Mouse (Mus musculus): Measurements from ENCODE around the gene Olfr1247. TPM values are rescaled to one million over a fixed set of nuclear protein-coding genes. Genes with fewer than 3 reads are reported as not detected.
"Not testable (repeated sequence)": the region's sequence is repeated elsewhere in the genome, so short reads cannot be mapped to it uniquely, and the experiment has no call there.

The Olfr1247 gene
- under 1 TPM in 1 of 2 experiments, not detected in 1; 0.14 TPM for total RNA-seq (2021)

- no peak for DNase-seq (ENCODE audit: low spot score in 2 of 2)
- intact Hi-C loops (cut with DNase I) = no loop called here
These were observed at the start of gene Olfr1247 for GRCm38 (mm10) chr2:89614030-89614429. Gene Olfr1247, minus strand, starts transcription at chr2:89614130.

- intact Hi-C loops (cut with DNase I) = no loop called here
- no peak for DNase-seq (ENCODE audit: low spot score in 2 of 2)
These were observed 47.4 kb upstream of the Olfr1247 start, which contains the start of gene Olfr1250 for GRCm38 (mm10) chr2:89661367-89661766. Gene Olfr1250, minus strand, starts transcription at chr2:89661467.

GRCm38 (mm10) chr2:89634883-89635282 lies 21.0 kb upstream of the Olfr1247 start, which contains the start of gene Olfr1249:
Gene Olfr1249, minus strand, starts transcription at chr2:89634983.
- DNase-seq (ENCODE audit: low spot score in 2 of 2) = no peak

DNA sequence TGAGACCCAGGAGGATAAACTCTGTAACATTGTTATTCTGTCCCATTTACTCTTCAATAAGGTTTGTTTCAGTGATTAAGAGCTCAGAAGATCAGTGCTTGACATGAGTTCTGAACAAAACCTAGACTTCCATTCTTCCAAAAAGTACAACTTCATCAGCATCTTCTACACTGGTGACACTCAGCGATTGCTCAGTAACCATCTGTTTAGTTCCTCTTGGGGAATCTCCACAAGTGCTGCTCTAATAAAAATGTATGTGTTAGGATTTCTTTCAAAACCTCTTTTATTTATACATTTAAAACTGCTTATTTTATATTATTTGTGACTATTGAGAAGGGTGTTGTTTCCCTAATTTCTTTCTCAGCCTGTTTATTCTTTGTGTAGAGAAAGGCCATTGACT lies 4.2 kb upstream of the Olfr1247 start, which contains the start of gene Olfr1248:
Gene Olfr1248, minus strand, starts transcription at position 101 of the 400 bp plus-strand sequence.
- DNase-seq (ENCODE audit: low spot score in 2 of 2); intact Hi-C loops (cut with DNase I): not testable (repeated sequence)

More at GRCm38 (mm10) chr2:89634883-89635282, 21.0 kb upstream of the Olfr1247 start, which contains the start of gene Olfr1249:
- intact Hi-C loops (cut with DNase I) = no loop called here

- intact Hi-C loops (cut with DNase I) = no loop called here
- DNase-seq (ENCODE audit: low spot score in 2 of 2) = no peak
These were observed 20.9 kb downstream of the Olfr1247 start, which contains the start of gene Olfr1246 for GRCm38 (mm10) chr2:89593057-89593456. Gene Olfr1246, minus strand, starts transcription at chr2:89593157.

DNA sequence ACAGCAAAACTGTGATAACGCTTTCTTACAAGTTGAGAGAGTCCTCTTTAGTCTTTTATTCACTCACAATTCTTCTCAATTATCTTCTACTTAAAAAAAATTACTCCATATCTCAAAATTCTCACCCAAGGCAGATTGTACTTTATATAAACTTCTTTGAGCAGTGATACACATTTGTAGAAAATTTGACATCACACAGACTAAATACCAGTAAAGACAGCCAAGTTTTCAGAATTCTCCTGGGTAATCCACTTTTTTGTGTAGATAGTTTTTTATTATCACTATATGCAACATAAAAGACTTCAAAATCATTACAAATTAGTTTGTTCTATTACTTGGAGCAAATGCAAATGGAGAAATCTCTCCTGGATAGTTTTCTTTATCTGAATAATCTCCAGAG lies 35.6 kb downstream of the Olfr1247 start, which contains the start of gene Olfr1245:
Gene Olfr1245, minus strand, starts transcription at position 101 of the 400 bp plus-strand sequence.
- intact Hi-C loops (cut with DNase I) = no loop called here
- no peak for DNase-seq (ENCODE audit: low spot score in 2 of 2)

- intact Hi-C loops (cut with DNase I); DNase-seq (ENCODE audit: low spot score in 2 of 2): not testable (repeated sequence)
These were observed 51.2 kb downstream of the Olfr1247 start for GRCm38 (mm10) chr2:89562706-89563105.

Other genes starting within 250 kb of the Olfr1247 start
- not detected for gene Olfr1234, start 249.3 kb downstream of the Olfr1247 start, total RNA-seq (2021)
- gene Olfr1238, start 204.5 kb downstream of the Olfr1247 start, total RNA-seq (2021) = not detected
- gene Olfr1239, start 193.7 kb downstream of the Olfr1247 start, total RNA-seq (2021) = not detected
- not detected for gene Olfr1240, start 171.1 kb downstream of the Olfr1247 start, total RNA-seq (2021)
- gene Olfr1241, start 127.0 kb downstream of the Olfr1247 start, total RNA-seq (2021) = not detected
- not detected for gene Olfr1242, start 115.8 kb downstream of the Olfr1247 start, total RNA-seq (2021)
- not detected for gene Olfr1243, start 82.6 kb downstream of the Olfr1247 start, total RNA-seq (2021)
- not detected for gene Olfr1245, start 35.7 kb downstream of the Olfr1247 start, total RNA-seq (2021)
- not detected for gene Olfr1246, start 21.0 kb downstream of the Olfr1247 start, total RNA-seq (2021)
- gene Olfr1248, start 4.1 kb upstream of the Olfr1247 start, total RNA-seq (2021) = not detected
- not detected for gene Olfr1249, start 20.9 kb upstream of the Olfr1247 start, total RNA-seq (2021)
- not detected for gene Olfr1250, start 47.3 kb upstream of the Olfr1247 start, total RNA-seq (2021)
- not detected for gene Olfr1251, start 57.8 kb upstream of the Olfr1247 start, total RNA-seq (2021)
- gene Olfr1252, start 110.9 kb upstream of the Olfr1247 start, total RNA-seq (2021) = not detected
- not detected for gene Olfr1253, start 143.0 kb upstream of the Olfr1247 start, total RNA-seq (2021)
- not detected for gene Olfr1254, start 179.5 kb upstream of the Olfr1247 start, total RNA-seq (2021)
- gene Olfr1255, start 197.9 kb upstream of the Olfr1247 start, total RNA-seq (2021) = not detected
- gene Olfr1256, start 227.4 kb upstream of the Olfr1247 start, total RNA-seq (2021) = under 1 TPM in 1 of 2 experiments, not detected in 1; 0.05 TPM
- not detected for gene Olfr48, start 234.1 kb upstream of the Olfr1247 start, total RNA-seq (2021)